Mouse (Mus musculus) neural tube, embryonic 11.5 days (tissue): Measurements from ENCODE around the gene Fam25c. TPM values are rescaled to one million over a fixed set of nuclear protein-coding genes. Genes with fewer than 3 reads are reported as not detected.

Source experiments
- ATAC-seq: fragments of 200-750 bp; cut with Nextera tagmentation; 2 replicates; pipeline ENCODE4 v1.8.0; 2017; ENCODE audit warnings: moderate number of reproducible peaks, mild to moderate bottlenecking, moderate TSS enrichment, moderate library complexity; ENCODE audit not compliant: insufficient read depth, low FRiP score, low TSS enrichment
- DNase-seq: peaks from one replicate; pipeline ENCODE4 v3.0.0-alpha.2; 2015; ENCODE audit warnings: low spot score
- H3K27ac ChIP-seq: fragments of 300-500 bp; sonication (generic); 2 replicates; pipeline ENCODE4 v1.5.1; 2014; ENCODE audit warnings: low read depth, mild to moderate bottlenecking, low read length
- H3K27me3 ChIP-seq: fragments of 300-500 bp; sonication (generic); 2 replicates; pipeline ENCODE4 v1.6.1; 2014; ENCODE audit warnings: mild to moderate bottlenecking, low read length, mixed read lengths; ENCODE audit not compliant: control insufficient read depth, insufficient read depth
- H3K36me3 ChIP-seq: fragments of 300-500 bp; sonication (generic); 2 replicates; pipeline ENCODE4 v1.6.1; 2014; ENCODE audit warnings: mild to moderate bottlenecking, low read length, moderate library complexity, mixed read lengths; ENCODE audit not compliant: control insufficient read depth, insufficient read depth
- H3K4me1 ChIP-seq: fragments of 300-500 bp; sonication (generic); 2 replicates; pipeline ENCODE4 v1.6.1; 2014; ENCODE audit warnings: low read length, mixed read lengths; ENCODE audit not compliant: control insufficient read depth, insufficient read depth
- H3K4me2 ChIP-seq: fragments of 300-500 bp; sonication (generic); 2 replicates; pipeline ENCODE4 v1.6.1; 2014; ENCODE audit warnings: low read depth, mild to moderate bottlenecking, moderate library complexity
- H3K4me3 ChIP-seq: fragments of 300-500 bp; sonication (generic); 2 replicates; pipeline ENCODE4 v1.5.1; 2014; ENCODE audit warnings: low read depth, low read length
- H3K9ac ChIP-seq: fragments of 300-500 bp; sonication (generic); 2 replicates; pipeline ENCODE4 v1.6.1; 2014; ENCODE audit warnings: mild to moderate bottlenecking, low read length
- H3K9me3 ChIP-seq: fragments of 300-500 bp; sonication (generic); 2 replicates; pipeline ENCODE4 v1.6.1; 2016; ENCODE audit warnings: low read length; ENCODE audit not compliant: control insufficient read depth
- WGBS: fragments of 180-500 bp; shearing (Covaris S2); extraction: QIAGEN DNeasy Blood & Tissue Kit; methylation state at CpG from one replicate; pipeline ENCODE4 v1.1.7; 2014; 5-methylcytosine and 5-hydroxymethylcytosine counted together
- polyA plus RNA-seq: library from polyadenylated mRNA; unstranded; fragments of >200 nt; fragmentation: Nextera tagmentation; extraction: Ambion mirVana; gene quantifications from 2 replicates; pipeline ENCODE4 v1.2.1, GENCODE M21; 2014

Fam25c gene
- polyA plus RNA-seq, 1 experiment from 2014 or later: not detected

GRCm38 (mm10) chr14:34360251-34360650 lies 5.0 kb upstream of the Fam25c start:
- Histone ChIP-seq H3K4me1 (0 out of 2 replicates have a peak, but pooled peaks cover 2% of the 10 kb centered on the region), H3K4me2 (no peak overlapping the region), H3K9me3 (no peaks in the 10 kb centered on the region), H3K27me3 (no peaks in the 10 kb centered on the region), H3K9ac (no peak overlapping the region), H3K27ac (no peak overlapping the region), H3K4me3 (no peak overlapping the region), H3K36me3 (no peaks in the 10 kb centered on the region)
- ATAC-seq (no peak), DNase-seq (no peak)
- WGBS: 48% methylated on average over 6 of the region's 6 CpGs

GRCm38 (mm10) chr14:34359676-34360244 lies 4.5 kb upstream of the Fam25c start:
- Histone ChIP-seq H3K4me1 (0 out of 2 replicates have a peak, but pooled peaks cover 2% of the 10 kb centered on the region), H3K9me3 (no peaks in the 10 kb centered on the region), H3K4me2 (no peak overlapping the region), H3K27ac (no peak overlapping the region), H3K4me3 (no peak overlapping the region), H3K9ac (no peak overlapping the region), H3K27me3 (no peaks in the 10 kb centered on the region), H3K36me3 (no peaks in the 10 kb centered on the region)
- no peak for DNase-seq
- whole genome bisulfite sequencing: 50% methylated on average over 5 of the region's 5 CpGs
- ATAC-seq: no peak

GRCm38 (mm10) chr14:34357671-34358455 lies 2.6 kb upstream of the Fam25c start:
- H3K9me3 ChIP-seq: no peaks in the 10 kb centered on the region
- no peak overlapping the region for H3K9ac ChIP-seq
- H3K4me1 ChIP-seq: no peaks in the 10 kb centered on the region
- no peaks in the 10 kb centered on the region for H3K36me3 ChIP-seq
- H3K27me3 ChIP-seq: no peaks in the 10 kb centered on the region
- ATAC-seq (no peak), DNase-seq (no peak)
- H3K4me3 ChIP-seq: no peak overlapping the region
- 86% methylated on average over 7 of the region's 7 CpGs for WGBS
- H3K4me2 ChIP-seq: no peak overlapping the region
- no peak overlapping the region for H3K27ac ChIP-seq

GRCm38 (mm10) chr14:34354456-34354855 lies 777 bp downstream of the Fam25c start:
- no peaks in the 10 kb centered on the region for H3K9me3 ChIP-seq
- no peak overlapping the region for H3K4me3 ChIP-seq
- DNase-seq: no peak
- 87% methylated on average over 4 of the region's 4 CpGs for WGBS
- no peaks in the 10 kb centered on the region for H3K27me3 ChIP-seq
- no peak overlapping the region for H3K27ac ChIP-seq
- H3K4me1 ChIP-seq: no peaks in the 10 kb centered on the region
- no peaks in the 10 kb centered on the region for H3K36me3 ChIP-seq
- H3K4me2 ChIP-seq: no peak overlapping the region
- ATAC-seq: no peak
- H3K9ac ChIP-seq: no peak overlapping the region

DNA sequence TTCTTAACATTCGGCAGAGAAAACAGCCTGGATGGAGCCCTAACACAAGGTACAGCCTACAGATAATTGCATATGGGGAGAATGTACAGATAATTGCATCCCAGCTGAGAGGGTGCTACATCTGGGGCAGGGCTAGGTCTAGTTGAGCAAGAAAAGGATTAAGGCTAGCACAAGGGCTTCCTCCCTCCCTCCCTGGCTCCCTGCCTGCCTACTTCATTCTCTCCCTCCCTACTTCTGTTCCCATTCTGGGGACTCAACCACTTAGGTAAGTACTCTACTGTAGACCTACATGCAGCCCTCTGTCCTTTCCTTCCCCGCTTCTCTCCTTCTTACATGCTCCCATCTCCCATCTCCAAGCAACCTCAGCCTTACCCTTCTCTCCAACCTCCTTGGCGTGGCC lies 1.9 kb downstream of the Fam25c start:
- Histone ChIP-seq H3K4me3 (no peak overlapping the region), H3K27me3 (no peaks in the 10 kb centered on the region), H3K4me2 (no peak overlapping the region), H3K9me3 (no peaks in the 10 kb centered on the region), H3K36me3 (no peaks in the 10 kb centered on the region), H3K9ac (no peak overlapping the region), H3K4me1 (no peaks in the 10 kb centered on the region), H3K27ac (no peak overlapping the region)
- DNase-seq (no peak), ATAC-seq (no peak)
- WGBS: 95% methylated on average over 3 of the region's 3 CpGs

DNA sequence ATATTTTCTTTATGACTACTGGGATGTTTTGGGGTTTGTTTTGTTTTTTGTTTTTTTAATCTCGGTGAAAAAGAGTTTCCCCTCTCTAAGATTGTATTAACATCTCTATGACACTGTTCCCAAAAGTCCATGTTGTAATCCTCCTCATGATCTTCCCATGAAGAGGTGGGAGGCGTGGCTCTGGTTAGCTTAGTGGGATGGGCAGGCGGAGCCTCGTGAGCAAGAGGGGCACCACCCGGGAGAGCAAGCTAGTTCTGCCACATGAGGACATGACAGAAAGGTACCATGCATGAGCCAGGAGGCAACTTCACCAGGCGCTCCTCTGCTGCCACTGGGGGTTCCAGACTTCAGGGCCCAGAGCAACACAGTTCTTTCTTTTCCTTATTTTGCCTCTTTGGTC lies 2.7 kb downstream of the Fam25c start:
- Histone ChIP-seq H3K4me1 (no peaks in the 10 kb centered on the region), H3K36me3 (no peaks in the 10 kb centered on the region), H3K4me3 (no peak overlapping the region), H3K4me2 (no peak overlapping the region), H3K9ac (no peak overlapping the region), H3K9me3 (no peaks in the 10 kb centered on the region), H3K27ac (no peak overlapping the region), H3K27me3 (no peaks in the 10 kb centered on the region)
- WGBS: 72% methylated on average over 6 of the region's 6 CpGs
- DNase-seq: peak; percentile 1
- ATAC-seq: no peak

DNA sequence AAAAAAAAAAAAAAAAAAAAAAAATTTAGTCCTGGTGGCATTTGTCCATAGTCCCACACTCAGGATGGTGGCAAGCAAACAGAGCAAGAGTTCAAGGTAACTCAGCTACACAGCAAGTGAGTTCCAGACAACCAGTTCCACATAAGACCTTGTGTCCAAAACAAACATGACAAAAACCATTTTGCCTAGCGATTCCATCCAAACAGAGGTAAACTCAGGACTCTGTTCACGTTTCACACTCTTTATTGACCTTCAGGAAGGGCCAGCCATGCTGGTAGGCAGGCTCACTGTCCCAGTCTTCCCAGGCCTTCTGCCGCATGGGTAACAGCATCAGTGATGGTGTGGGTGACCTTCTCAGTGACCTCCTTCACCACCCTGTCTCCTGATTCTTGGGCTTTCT lies 3.6 kb downstream of the Fam25c start:
- no peak for ATAC-seq
- no peaks in the 10 kb centered on the region for H3K4me1 ChIP-seq
- no peak overlapping the region for H3K9ac ChIP-seq
- H3K4me2 ChIP-seq: no peak overlapping the region
- 67% methylated on average over 3 of the region's 3 CpGs for WGBS
- no peaks in the 10 kb centered on the region for H3K9me3 ChIP-seq
- no peak overlapping the region for H3K27ac ChIP-seq
- peak; percentile 3 for DNase-seq
- no peak overlapping the region for H3K4me3 ChIP-seq
- H3K27me3 ChIP-seq: no peaks in the 10 kb centered on the region
- no peaks in the 10 kb centered on the region for H3K36me3 ChIP-seq

GRCm38 (mm10) chr14:34349007-34349406 lies 6.2 kb downstream of the Fam25c start:
- no peaks in the 10 kb centered on the region for H3K9me3 ChIP-seq
- H3K36me3 ChIP-seq: no peaks in the 10 kb centered on the region
- no peak overlapping the region for H3K27ac ChIP-seq
- ATAC-seq (no peak), DNase-seq (no peak)
- no peak overlapping the region for H3K4me3 ChIP-seq
- H3K4me1 ChIP-seq: no peaks in the 10 kb centered on the region
- no peaks in the 10 kb centered on the region for H3K27me3 ChIP-seq
- H3K9ac ChIP-seq: no peak overlapping the region
- H3K4me2 ChIP-seq: no peak overlapping the region
- WGBS: 82% methylated on average over 8 of the region's 8 CpGs

- no peaks in the 10 kb centered on the region; the same call in 1 of the 2 replicates for H3K36me3 ChIP-seq
- H3K9ac ChIP-seq: no peak overlapping the region
- DNase-seq (no peak), ATAC-seq (no peak)
- no peak overlapping the region for H3K27ac ChIP-seq
- no peak overlapping the region for H3K4me2 ChIP-seq
- WGBS: 89% methylated on average over 7 of the region's 7 CpGs
- no peaks in the 10 kb centered on the region for H3K27me3 ChIP-seq
- H3K4me3 ChIP-seq: no peak overlapping the region
- H3K4me1 ChIP-seq: no peaks in the 10 kb centered on the region
- no peaks in the 10 kb centered on the region for H3K9me3 ChIP-seq
These were observed 6.9 kb downstream of the Fam25c start for GRCm38 (mm10) chr14:34348301-34348700.
